Mouse (Mus musculus): ENCODE results near the gene Psmd1.

GRCm38 (mm10) chr1:86062523-86062922 is 1.7 kb upstream of the Psmd1 start:
- TF ChIP-seq ZNF384 (IDR thresholded peaks at IDR 0.05; ENCODE audit: low read depth, low read length) (no peak), ZC3H11A (IDR thresholded peaks at IDR 0.05; ENCODE audit: borderline replicate concordance, low read depth, low read length) (no peak), HCFC1 (IDR thresholded peaks at IDR 0.05; ENCODE audit: borderline replicate concordance, insufficient read depth, low read length) (no peak), CHD2 (IDR thresholded peaks at IDR 0.05; ENCODE audit: low read depth, low read length) (no peak), MAFK (IDR thresholded peaks at IDR 0.05; ENCODE audit: insufficient read depth, low read depth, low read length) (no peak)
